Mouse (Mus musculus): Measurements from ENCODE around the gene Gab2. TPM values are rescaled to one million over a fixed set of nuclear protein-coding genes. Genes with fewer than 3 reads are reported as not detected.
A peak's percentile ranks its signal among the peaks of the same experiment; 100 is the strongest.

Gab2 gene
- polyA plus RNA-seq, 1 experiment from 2014 or later: 7.1 TPM

- WGBS: 80% methylated on average over 7 of the region's 7 CpGs
- Histone ChIP-seq H3K36me3 (peaks cover 54% of the 10 kb centered on the region), H3K4me3 (no peak overlapping the region), H3K27ac (replicated peaks) (no peak overlapping the region), H3K9me3 (replicated peaks) (no peaks in the 10 kb centered on the region), H3K4me1 (no peaks in the 10 kb centered on the region), H3K27me3 (ENCODE audit: low read depth, poor library complexity, severe bottlenecking) (no peaks in the 10 kb centered on the region)
- no peak for DNase-seq (ENCODE audit: low spot score)
Measured at GRCm38 (mm10) chr7:97313364-97313995, 232.1 kb downstream of the Gab2 start.

- 89% methylated on average over 5 of the region's 5 CpGs for WGBS
- no peak for DNase-seq (ENCODE audit: low spot score)
- peaks cover 46% of the 10 kb centered on the region for H3K36me3 ChIP-seq
Measured at GRCm38 (mm10) chr7:97314646-97315045, 233.3 kb downstream of the Gab2 start.

GRCm38 (mm10) chr7:97315656-97316055 is 234.3 kb downstream of the Gab2 start:
- 89% methylated on average over 6 of the region's 6 CpGs for WGBS
- no peaks in the 10 kb centered on the region for H3K9me3 ChIP-seq (replicated peaks)
- H3K4me1 ChIP-seq: no peaks in the 10 kb centered on the region
- H3K36me3 ChIP-seq: peaks cover 37% of the 10 kb centered on the region
- no peak overlapping the region for H3K27ac ChIP-seq (replicated peaks)
- H3K27me3 ChIP-seq (ENCODE audit: low read depth, poor library complexity, severe bottlenecking): no peaks in the 10 kb centered on the region
- no peak for DNase-seq (ENCODE audit: low spot score)
- H3K4me3 ChIP-seq: no peak overlapping the region

More at GRCm38 (mm10) chr7:97314646-97315045, 233.3 kb downstream of the Gab2 start:
- no peak overlapping the region for H3K4me3 ChIP-seq
- H3K27ac ChIP-seq (replicated peaks): no peak overlapping the region
- no peaks in the 10 kb centered on the region for H3K27me3 ChIP-seq (ENCODE audit: low read depth, poor library complexity, severe bottlenecking)
- no peaks in the 10 kb centered on the region for H3K9me3 ChIP-seq (replicated peaks)
- no peaks in the 10 kb centered on the region for H3K4me1 ChIP-seq

- H3K4me1 ChIP-seq: no peaks in the 10 kb centered on the region
- no peaks in the 10 kb centered on the region for H3K27me3 ChIP-seq (ENCODE audit: low read depth, poor library complexity, severe bottlenecking)
- no peak overlapping the region for H3K4me3 ChIP-seq
- no peaks in the 10 kb centered on the region for H3K9me3 ChIP-seq (replicated peaks)
- H3K27ac ChIP-seq (replicated peaks): no peak overlapping the region
- H3K36me3 ChIP-seq: peaks cover 18% of the 10 kb centered on the region; the same call in 1 of the 2 replicates
- DNase-seq (ENCODE audit: low spot score): no peak
- WGBS: 85% methylated on average over 3 of the region's 3 CpGs
Measured at GRCm38 (mm10) chr7:97317706-97318105, 236.3 kb downstream of the Gab2 start.

- H3K27ac ChIP-seq (replicated peaks): no peak overlapping the region
- H3K4me3 ChIP-seq: no peak overlapping the region
- peaks cover 13% of the 10 kb centered on the region for H3K4me1 ChIP-seq
- peaks cover 1% of the 10 kb centered on the region; the same call in 1 of the 2 replicates for H3K36me3 ChIP-seq
- no peak for DNase-seq (ENCODE audit: low spot score)
- H3K27me3 ChIP-seq (ENCODE audit: low read depth, poor library complexity, severe bottlenecking): peaks cover 43% of the 10 kb centered on the region
- 91% methylated on average over 8 of the region's 8 CpGs for WGBS
- no peaks in the 10 kb centered on the region for H3K9me3 ChIP-seq (replicated peaks)
Measured at GRCm38 (mm10) chr7:97324342-97324741, 243.0 kb downstream of the Gab2 start.

GRCm38 (mm10) chr7:97325156-97325985 is 244.0 kb downstream of the Gab2 start:
- DNase-seq (ENCODE audit: low spot score): peak; percentile 16
- peak overlapping the region; percentile 42 for H3K4me3 ChIP-seq
- peaks cover 13% of the 10 kb centered on the region for H3K4me1 ChIP-seq
- H3K9me3 ChIP-seq (replicated peaks): no peaks in the 10 kb centered on the region
- H3K36me3 ChIP-seq: no peaks in the 10 kb centered on the region
- WGBS: 15% methylated on average over 96 of the region's 96 CpGs
- H3K27me3 ChIP-seq (ENCODE audit: low read depth, poor library complexity, severe bottlenecking): peaks cover 44% of the 10 kb centered on the region
- H3K27ac ChIP-seq (replicated peaks): no peak overlapping the region; the same call in 1 of the 2 replicates

GRCm38 (mm10) chr7:97327376-97327775 is 246.0 kb downstream of the Gab2 start:
- Histone ChIP-seq H3K9me3 (replicated peaks) (no peaks in the 10 kb centered on the region), H3K27ac (replicated peaks) (no peak overlapping the region), H3K27me3 (ENCODE audit: low read depth, poor library complexity, severe bottlenecking) (peaks cover 51% of the 10 kb centered on the region), H3K4me3 (no peak overlapping the region), H3K36me3 (no peaks in the 10 kb centered on the region), H3K4me1 (peaks cover 26% of the 10 kb centered on the region)
- DNase-seq (ENCODE audit: low spot score): no peak
- WGBS: 90% methylated on average over 4 of the region's 4 CpGs

GRCm38 (mm10) chr7:97328891-97329588 is 247.7 kb downstream of the Gab2 start:
- Histone ChIP-seq H3K4me3 (no peak overlapping the region), H3K36me3 (no peaks in the 10 kb centered on the region), H3K27ac (replicated peaks) (no peak overlapping the region), H3K4me1 (peaks cover 37% of the 10 kb centered on the region), H3K9me3 (replicated peaks) (no peaks in the 10 kb centered on the region), H3K27me3 (ENCODE audit: low read depth, poor library complexity, severe bottlenecking) (peaks cover 44% of the 10 kb centered on the region)
- DNase-seq (ENCODE audit: low spot score): no peak
- 83% methylated on average over 13 of the region's 13 CpGs for WGBS

GRCm38 (mm10) chr7:97329676-97330075 is 248.3 kb downstream of the Gab2 start:
- H3K4me1 ChIP-seq: peaks cover 37% of the 10 kb centered on the region
- H3K27me3 ChIP-seq (ENCODE audit: low read depth, poor library complexity, severe bottlenecking): peaks cover 38% of the 10 kb centered on the region
- H3K36me3 ChIP-seq: no peaks in the 10 kb centered on the region
- no peak overlapping the region for H3K27ac ChIP-seq (replicated peaks)
- WGBS: 96% methylated on average over 3 of the region's 3 CpGs
- no peak for DNase-seq (ENCODE audit: low spot score)
- no peak overlapping the region for H3K4me3 ChIP-seq
- no peaks in the 10 kb centered on the region for H3K9me3 ChIP-seq (replicated peaks)

- Histone ChIP-seq H3K9me3 (replicated peaks) (no peaks in the 10 kb centered on the region), H3K4me3 (peak overlapping the region; percentile 90), H3K27me3 (ENCODE audit: low read depth, poor library complexity, severe bottlenecking) (peaks cover 24% of the 10 kb centered on the region), H3K27ac (replicated peaks) (peak overlapping the region; percentile 88; the same call in 1 of the 2 replicates), H3K4me1 (peaks cover 32% of the 10 kb centered on the region), H3K36me3 (no peaks in the 10 kb centered on the region)
- DNase-seq (ENCODE audit: low spot score): no peak
- WGBS: 75% methylated on average over 11 of the region's 11 CpGs
Measured at GRCm38 (mm10) chr7:97330931-97331645, 249.7 kb downstream of the Gab2 start.

- WGBS: 2% methylated on average over 68 of the region's 68 CpGs
Measured at GRCm38 (mm10) chr7:97331726-97332666, 250.6 kb downstream of the Gab2 start, which contains the start of the genes Usp35 and Kctd21. Gene Usp35, minus strand, starts transcription at chr7:97332020. Gene Kctd21, plus strand, starts transcription at chr7:97332327.

More at GRCm38 (mm10) chr7:97331726-97332666, 250.6 kb downstream of the Gab2 start, which contains the start of the genes Usp35 and Kctd21:
- Histone ChIP-seq H3K9me3 (replicated peaks) (no peaks in the 10 kb centered on the region), H3K36me3 (no peaks in the 10 kb centered on the region), H3K4me1 (peaks cover 32% of the 10 kb centered on the region), H3K4me3 (peak within 1 kb of the TSS; percentile 90), H3K27ac (replicated peaks) (peak within 1 kb of the TSS; percentile 88), H3K27me3 (ENCODE audit: low read depth, poor library complexity, severe bottlenecking) (peaks cover 15% of the 10 kb centered on the region)
- DNase-seq (ENCODE audit: low spot score): peak; percentile 96
